Mouse (Mus musculus): ENCODE results near the gene Slc9a3r1.
A peak's percentile ranks its signal among the peaks of the same experiment; 100 is the strongest.

The Slc9a3r1 gene

DNA sequence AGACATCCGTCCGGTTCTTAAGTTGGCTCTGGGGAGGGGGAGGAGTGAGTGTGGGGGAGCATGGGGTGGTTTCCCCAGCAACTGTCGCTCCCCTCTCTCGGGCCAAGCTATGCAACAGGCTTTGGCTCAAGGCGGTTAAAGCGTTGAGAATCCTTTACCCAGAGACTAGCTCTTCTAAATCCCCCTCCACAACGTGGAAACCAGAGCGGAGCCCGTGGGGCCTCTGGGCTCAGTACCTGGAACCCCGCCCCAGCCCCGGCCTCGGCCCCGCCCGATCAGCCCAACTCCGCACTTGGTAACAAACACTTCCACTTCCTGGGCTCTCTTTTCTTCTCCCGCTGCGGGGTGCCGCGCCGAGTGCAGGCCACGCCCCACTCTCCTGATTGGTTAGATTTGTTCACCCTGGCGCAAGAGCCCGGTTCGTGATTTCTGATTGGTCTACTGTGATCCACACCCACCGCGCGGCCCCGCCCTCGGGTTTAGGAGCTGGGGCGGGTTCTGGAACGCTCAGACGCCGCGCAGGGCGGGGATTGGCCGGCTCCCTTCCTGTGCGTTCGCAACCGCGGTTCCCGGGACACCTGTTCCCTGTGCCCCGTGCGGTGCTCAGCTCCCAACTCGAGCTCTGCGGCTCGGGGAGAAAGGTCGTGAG lies at the start of gene Slc9a3r1:
Slc9a3r1 (plus strand) TSS at position 510 of the 649 bp plus-strand sequence.
- DNase-seq, result peak; percentile 99

DNA sequence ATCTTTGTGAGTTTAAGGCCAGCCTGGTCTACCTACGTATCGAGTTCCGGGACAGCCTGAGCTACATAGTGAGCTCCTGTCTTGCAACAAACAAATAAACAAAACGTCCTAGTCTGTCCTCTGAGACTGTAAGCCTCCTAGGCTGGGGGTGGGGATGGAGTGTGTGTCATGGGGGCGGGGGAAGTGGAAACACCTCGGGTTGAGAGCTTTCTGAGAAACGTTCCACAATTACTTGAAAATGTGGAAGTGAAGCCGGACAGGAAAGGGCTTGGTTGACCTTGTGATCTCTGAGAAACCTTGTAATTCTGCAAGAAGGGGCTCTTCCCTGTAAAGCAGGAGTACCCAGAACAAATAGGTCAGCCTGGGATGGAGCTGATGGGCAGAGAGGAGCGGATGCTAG lies 43.7 kb upstream of the Slc9a3r1 start:
- no peak for DNase-seq

DNA sequence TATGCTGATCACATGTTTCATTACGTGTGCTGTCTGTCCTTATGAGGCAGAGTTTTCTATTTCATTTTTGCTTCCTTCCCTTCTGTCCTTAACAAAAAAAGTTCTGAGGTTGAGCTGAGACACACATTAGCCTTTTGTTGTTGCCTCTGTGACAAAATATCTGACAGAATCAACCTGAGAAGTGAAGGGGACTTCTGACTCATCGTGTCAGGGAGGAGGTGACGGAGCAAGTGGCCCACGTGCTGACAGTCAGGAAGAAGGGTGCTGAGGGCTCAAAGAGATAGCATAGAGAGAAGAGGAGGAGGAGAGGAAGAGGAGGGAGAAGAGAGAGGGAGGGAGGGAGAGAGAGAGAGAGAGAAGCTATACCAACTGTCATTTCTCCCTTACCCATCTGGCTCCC lies 34.7 kb upstream of the Slc9a3r1 start:
- no peak for DNase-seq

DNA sequence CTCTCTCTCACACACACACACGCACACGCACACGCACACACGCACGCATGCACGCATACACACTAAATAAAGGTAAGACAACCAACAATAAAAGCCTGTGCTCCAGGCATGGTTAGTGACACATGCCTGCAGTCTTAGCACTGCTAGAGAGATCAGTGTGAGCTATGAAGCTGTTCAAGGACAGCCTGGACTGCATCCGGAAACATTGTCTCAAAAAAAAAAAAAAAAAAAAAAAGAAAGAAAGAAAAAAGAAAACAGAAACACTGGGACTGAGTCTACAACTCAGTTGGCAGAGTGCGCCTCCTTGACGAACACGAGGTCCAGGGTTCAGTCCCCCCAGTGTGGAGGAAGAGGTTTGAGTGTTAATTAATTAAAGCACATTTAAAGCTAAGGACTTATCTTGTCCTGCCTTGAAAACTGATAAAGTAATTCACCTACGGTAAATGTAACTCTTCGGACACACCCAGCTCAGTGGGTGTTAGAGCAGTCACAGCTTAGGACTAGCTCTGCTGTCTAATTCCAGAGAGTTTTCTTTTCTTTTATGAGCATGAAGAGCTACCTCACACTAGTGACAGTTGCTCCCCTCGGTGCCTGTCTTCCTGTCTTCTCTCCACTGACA lies 33.5 kb upstream of the Slc9a3r1 start:
- DNase-seq, result no peak

DNA sequence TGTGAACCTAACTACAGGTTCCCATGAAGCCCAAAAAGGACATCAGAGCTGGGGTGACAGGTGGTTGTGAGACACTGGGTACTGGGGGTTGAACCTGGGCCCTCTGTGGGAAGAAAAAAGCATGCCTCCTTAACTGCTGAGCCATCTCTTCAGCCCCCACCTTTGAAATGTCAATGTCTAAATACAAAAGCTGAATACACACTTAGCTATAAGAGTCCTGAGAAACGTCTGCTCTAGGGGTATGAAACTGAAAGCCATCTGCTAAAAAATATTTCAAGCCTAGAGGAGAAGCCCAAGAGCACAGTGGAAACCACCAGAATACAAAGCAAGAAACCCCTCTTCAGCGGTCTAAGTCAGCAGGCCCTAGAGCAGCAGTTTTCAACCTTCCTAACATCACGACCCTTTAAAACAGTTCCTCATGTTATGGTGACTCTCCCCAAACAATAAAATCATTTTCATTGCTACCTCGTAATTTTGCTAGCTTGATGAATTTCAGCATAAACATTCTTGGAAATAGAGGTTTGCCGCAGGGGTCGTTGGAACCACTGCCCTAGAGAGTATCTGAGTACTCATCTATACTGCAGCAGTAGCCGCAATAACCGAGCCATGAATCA lies 31.3 kb upstream of the Slc9a3r1 start:
- no peak for DNase-seq

DNA sequence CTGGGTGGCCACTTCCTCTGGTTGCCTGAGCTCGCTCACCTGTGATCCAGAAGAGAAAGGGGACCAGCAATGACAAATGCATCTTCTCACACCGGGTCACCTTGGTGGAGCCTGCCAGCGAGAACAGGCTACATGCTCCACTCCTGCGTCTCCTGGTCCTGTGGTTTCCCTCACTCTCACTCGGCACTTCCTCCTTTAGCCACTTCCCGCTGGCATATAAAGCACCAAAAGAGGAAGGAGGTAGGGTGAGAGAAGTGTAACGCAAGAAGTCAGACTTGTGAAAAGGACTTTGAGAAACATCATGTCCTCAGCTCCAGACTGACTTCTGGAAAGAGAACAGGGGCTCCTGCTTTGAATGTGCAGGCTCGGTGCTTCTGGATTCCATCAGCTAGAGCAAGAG lies 29.3 kb upstream of the Slc9a3r1 start, which contains the start of gene Cd300lf:
Cd300lf (minus strand) TSS at position 193 of the 400 bp plus-strand sequence.
- DNase-seq, result no peak

DNA sequence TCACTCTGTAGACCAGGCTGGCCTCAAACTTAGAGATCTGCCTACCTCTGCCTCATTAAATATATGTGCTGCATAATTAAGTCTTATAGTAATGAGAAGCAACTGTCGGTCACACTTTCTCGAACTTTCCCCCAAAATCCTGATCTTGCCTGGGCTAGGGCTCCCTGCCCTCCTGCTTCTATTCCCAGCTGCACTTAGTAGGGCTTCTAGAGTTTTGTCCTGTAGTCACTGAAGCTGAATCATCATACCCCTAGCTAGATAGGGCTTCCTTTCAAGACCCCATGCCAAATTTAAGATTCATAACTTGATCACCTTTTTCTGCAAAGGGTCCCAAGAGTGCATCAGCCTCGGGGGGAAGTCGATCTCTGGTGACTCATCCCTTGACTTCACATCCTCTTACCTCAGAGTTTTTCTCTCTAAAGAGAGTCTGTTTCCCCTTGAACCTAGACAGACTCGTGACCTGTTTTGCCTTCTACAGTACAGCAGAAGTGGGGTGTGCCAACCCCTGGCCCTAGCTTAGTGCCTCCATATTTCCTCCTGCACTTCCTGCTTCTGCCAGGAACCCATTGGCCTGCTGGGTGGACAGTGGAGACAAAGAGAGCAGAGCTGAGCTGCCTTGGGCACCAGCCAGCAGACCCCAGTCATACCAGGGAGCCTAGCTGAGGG lies 24.4 kb upstream of the Slc9a3r1 start:
- no peak for DNase-seq

DNA sequence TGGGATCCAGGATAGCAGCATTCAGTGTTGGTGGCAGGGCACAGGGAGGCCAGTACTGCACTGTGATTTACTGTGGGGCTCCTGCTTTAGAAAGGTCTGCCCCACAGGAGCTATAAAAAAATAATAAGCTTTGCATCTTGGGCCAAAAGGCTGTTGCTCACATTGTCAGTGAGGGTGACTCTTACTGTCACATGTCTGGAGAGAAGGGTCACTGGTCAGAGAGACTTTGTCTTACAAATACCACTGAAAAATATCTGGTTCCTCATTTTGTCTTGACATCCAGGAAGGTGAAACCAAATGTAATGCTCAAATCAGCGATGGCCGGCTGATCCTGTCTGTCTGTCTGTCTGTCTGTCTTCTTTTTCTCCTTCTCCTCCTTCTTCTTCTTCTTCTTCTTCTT lies 21.2 kb upstream of the Slc9a3r1 start:
- no peak for DNase-seq

DNA sequence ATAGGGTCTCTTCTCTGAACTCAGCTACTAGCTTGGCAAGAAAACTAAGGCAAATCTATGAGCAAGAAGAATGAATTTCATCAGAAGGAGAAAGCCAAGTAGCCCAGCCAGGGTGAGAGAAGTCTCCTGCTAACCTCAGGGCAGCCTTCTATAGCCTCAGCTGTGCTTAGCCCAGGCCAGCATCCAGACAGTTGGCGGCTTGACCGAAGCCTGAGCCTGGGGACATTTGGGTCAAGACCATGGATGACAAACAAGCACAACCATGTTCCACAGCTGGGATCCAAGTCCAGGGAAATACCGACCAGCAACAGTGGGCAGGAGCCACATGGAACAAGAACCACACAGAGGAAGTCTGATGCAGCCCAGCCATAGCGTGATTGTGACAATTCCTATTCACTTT lies 15.3 kb upstream of the Slc9a3r1 start:
- no peak for DNase-seq

DNA sequence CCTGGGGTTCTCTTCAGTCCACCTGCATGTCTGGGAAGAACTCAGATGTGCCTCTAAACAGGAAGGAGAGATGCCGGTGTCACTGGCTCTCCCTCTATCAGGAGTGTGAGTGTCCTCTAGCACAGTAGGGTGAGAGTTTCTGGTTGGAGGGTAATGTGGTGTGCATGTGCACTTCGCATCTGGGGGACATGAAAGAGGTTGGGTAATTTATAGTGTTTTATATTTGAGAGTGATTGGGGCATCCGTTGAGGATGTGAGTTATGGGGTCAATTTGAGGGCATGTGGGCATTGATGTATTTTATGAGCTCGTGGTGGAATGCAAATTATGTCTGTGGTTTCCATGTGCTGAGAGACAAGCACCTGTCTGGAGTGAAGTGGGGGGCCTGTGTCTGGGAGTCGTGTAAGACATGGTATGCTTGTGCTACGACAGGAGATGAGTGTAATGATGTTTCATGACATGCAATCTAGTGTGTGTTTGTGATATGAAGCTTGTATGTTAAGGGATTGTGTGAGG lies 12.3 kb upstream of the Slc9a3r1 start:
- DNase-seq, result no peak

DNA sequence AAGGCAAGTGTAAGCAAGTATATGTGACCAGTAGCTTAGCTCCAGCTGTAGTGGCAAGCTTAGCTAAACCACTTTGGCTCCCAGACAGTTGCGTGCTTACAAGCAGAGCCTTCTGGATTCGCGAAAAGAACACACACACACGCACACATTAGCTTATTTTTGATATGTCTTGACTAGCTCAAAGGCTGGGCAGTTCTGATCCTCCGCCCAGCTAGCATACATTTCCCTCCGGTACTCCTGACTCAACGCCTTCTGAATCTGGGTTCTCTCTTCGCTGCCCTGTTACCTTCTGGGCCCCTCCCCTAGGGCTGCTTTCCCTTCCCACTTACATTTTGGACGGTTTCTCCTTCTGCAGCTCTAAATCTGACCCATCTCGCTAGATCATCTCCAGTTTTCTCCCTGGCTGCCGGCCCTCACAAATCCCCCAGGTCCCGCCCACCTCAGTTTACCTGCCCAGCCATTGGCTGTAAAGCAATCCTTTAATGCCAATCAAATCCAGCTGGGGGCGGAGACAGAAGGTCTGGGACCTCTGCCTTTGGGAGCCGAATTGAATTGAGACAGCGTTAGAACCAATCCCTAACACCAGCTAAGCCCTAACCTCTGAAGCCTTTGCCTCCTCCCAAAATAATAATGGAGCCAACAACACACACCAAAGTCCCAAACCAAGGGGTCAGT lies 11.2 kb upstream of the Slc9a3r1 start:
- peak; percentile 59 for DNase-seq

DNA sequence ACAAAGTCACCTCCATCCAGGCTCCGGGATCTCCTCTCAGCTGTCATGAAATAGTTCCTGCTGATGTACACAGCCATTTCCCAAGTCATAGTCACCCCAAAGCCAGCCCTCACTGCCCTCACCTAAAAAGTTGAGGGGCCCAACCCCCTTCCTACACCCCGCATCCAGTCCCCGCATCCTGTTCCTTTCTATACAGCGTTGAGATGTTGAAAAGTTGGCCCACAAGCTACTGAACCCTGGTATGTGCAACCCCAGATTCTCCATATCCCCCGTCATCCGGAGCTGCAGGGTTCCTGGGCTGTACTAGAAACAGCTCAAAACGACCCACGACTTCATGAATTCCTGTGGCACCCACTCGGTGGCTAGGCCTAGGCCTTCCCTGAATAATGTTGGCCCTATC lies 10.1 kb upstream of the Slc9a3r1 start:
- no peak for DNase-seq

DNA sequence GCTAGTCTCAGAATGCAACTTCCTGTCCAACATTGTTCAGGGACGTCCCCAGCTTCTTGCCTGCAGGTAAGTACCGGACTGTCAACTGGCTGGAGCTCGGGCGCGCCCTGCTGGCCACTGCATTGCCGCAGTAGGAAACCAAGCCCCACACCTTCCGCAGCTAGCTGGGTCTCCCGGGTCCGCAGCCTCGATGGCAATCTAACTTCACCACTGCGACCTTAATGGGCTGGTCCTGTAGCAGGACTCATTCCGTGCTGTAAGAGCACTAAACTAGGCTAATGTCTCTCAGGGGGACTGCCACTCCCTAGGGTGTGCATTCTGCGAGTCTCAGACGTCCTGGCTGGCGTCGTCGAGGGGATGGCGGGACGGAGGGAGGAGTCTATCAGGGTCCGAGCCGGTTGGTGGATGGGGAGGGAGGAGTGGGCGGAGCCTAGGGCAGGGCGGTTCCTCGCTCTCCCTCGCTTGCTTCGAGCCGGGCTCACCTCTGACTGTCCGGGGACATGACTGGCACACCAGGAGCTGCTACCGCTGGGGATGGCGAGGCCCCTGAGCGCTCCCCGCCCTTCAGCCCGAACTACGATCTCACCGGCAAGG lies 9.3 kb upstream of the Slc9a3r1 start:
- peak; percentile 81 for DNase-seq

DNA sequence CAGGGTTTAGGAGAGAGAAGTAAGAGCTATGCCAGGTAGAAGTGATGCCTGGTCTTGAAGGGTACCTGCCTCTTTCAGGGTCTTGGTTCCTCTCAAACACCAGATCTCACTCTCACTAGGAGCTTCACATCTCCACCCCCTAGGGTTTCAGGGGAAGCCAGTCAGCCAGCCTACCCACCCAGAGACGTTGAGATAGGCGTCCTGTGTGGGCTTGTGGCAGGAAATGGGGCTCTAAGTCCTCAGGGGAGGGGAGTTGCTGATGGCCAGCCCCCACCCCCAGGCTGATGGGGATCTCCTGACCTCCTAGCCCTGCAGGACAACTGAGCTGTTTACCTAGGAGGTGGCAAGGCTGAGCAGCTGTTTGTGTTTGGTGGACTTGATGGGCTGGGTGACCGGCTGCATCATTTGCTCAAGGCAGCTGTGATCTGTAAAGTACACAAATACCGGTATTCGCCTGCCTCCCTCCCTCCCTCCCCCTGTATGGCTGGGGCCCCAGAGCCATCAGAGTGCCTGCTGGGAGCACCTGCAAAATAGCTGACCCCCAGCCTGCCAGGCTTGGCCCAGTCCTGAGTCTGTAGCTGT lies 8.0 kb upstream of the Slc9a3r1 start:
- DNase-seq, result no peak

DNA sequence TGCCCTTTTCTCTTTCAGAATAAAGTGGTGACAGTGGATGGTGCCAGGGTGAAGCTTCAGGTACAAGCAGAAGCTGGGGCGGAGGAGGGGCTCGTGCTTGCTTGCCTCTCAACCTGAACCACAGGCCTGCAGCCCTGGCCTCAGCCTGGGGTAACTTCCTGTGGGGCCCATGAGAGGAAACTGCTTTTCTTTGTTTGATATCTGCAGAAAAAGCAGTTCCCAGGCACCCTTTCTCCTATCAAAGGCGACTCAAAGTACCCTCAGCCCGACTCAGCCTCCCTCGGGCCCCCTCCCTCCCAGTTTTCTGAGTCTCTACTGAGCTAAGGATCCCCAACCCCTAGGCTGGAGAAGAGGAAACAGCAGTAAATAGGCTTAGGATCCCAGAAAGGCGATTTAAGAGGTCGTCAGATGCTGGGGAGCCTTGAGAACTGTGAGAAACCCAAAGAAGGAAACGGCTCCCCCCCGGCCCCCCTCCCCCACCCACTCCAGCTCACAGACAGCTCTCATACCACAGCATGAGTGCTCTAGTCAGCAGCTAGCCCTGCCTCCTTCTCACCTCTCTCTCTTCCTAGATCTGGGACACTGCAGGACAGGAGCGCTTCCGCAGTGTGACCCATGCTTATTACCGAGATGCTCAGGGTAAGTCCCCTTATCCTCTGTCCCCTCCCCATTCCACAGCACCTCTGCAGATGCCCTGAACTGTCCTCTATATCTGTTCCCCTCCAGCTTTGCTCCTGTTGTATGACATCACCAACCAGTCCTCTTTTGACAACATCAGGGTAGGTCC lies 5.0 kb upstream of the Slc9a3r1 start:
- DNase-seq, result no peak

DNA sequence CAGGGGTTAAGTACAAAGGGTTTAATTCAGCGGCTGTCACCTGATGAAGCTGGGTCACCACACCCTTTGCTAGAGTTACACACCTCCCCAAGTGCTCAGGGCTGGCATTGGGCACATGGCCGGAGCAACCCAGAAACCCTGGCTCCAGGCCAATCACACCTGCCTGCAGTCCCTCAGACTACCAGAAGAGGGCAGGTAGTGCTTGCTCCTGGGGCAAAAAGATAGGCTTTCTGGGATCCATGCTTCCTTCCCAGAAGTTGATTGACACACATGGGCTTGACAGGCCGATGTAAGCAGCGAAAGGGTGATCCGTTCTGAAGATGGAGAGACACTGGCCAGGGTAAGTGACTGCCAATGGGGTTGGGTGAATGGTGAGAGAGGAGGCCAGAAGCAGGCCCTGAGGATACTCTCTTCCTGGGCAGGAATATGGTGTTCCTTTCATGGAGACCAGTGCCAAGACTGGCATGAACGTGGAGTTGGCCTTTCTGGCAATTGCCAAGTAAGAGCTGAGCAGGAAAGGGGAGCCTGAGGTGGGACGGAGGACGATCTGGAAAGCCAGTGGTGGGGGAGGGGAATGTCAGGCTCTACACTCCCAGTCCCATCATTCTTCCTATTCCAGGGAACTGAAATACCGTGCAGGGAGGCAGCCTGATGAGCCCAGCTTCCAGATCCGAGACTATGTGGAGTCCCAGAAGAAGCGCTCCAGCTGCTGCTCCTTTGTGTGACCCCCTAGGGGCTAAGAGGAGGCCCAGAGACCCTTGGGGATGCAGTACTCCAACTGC lies 2.9 kb upstream of the Slc9a3r1 start:
- DNase-seq, result peak; percentile 93

DNA sequence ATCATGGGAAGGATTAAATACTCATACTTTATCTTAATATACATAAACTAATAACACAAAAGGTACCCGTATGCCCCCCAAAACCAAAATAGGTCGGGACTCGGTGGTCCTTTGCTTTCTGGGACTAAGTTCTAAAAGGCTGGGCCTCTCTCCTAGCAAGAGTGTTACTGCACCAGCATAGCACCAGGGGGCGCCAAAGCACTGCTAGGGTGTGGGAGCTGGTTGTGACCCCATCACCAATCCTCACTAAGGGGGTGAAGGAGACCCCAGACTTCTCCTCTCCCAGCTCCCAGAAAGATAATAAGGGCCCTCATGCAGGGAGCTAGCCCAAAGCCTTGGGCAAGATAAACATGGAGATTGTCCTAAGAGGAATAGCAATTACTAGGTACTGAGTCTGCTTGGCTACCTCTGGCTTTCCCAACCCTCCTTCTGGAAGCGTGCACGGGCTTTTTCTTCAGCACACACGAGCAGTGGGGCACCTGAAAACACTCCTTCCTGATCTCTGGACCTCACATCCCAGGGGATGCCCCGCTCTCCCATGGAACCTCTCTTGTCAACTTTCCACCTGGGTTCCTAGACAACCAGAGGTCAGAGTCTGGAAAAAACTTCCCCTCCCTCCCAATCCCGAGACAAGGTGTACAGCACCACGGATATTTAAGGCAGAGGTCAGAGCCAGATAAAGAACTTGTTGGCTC lies 2.1 kb upstream of the Slc9a3r1 start:
- peak; percentile 58 for DNase-seq

DNA sequence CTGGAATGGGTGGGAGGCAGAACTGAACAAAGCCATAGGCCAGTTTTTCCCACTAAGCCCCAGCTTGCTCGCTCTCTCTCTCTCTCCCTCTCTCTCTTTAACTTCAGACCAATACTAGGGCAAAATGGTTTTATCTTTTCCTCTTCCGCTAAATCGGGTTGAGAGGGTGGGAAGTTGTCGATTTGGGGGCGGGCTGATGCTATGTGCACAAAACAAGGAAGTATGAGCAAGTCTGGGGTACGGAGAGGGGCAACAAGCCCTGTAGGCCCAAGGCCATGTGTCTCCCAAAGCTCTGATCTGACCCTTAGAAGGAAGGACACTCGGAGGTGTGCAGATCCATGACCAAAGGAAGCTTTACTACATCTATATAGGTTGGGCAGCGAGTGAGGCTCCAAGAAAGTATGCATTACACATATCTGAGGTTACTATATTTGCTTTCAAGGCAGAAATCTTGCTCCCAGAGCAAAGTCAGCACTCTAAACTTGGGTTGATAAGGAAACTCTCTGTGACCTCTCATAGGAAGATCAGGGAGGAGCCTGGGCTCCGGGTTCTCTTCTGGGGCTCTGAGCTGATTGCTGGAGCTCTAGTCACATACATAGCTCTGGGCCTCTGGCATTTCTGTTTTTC lies 1.4 kb upstream of the Slc9a3r1 start:
- no peak for DNase-seq

DNA sequence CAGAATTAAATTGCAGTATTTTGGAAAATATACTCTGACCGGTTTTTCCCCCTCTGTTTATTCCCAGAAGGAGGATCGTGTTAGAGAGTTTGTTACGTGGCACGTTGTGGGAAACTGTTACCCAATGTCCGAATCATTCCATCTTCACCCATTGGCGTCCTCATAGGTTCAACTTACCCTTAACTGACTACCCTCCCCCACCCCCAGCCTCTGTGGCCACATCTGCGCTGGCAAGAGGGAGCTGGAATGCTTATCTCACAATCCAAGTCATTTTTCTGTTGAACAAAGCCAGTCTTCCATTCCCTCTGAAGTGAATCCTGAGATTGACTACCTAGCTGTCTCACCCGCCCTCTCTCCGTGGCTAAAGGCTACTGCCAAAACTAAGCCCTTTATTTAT lies 938 bp upstream of the Slc9a3r1 start:
- peak; percentile 21 for DNase-seq
